Comparison of ENCODE assay signal across 11 mouse cellular contexts in the genomic region with DNA sequence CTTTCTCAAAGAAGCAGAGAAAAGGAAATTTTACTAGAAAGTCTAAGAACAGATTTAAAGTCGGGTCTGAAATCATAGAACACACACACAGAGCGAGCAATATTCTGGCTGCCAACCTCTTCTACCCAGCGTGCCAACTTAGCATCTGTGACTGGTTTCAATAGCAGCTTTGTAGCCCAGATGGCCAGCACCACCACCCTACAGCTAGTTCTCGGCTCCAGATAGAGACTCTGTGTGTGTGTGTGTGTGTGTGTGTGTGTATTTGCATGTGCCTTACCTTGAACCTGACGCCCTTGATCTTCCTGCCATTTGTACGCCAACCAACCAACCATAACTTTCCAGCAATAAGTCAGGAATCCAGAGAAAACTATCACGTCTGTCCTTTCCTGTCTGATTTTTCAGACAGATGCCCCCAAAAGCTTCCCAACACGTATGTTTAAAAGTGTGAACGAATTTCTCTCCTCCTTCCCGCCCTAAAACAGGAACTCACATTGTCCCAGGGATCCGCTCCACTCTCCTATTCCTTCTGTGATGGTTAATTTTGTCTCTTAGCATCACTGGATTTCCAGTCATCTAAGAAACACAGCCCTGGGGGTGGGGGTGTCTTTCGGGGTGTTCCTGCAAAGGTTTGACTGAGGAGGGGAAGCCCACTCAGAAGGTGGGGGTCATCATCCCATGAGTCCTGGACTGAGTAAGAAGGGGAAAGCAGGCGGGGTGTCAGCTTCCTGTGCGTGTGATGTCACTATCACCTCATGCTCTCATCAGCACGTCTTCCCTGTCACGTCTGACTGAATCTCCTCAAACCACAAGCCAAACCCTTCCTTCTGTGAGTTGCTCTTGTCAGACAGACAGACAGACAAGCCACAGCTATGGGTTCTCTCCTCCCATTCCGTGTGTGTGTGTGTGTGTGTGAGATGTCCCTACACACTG. TPM values are rescaled to one million over a fixed set of nuclear protein-coding genes. Genes with fewer than 3 reads are reported as not detected.
A peak's percentile ranks its signal among the peaks of the same experiment; 100 is the strongest.
DNase-seq lines count a peak whose midpoint lies in the region; ATAC-seq and TF ChIP-seq lines count a peak whose summit lies in the region.
"Had no signal": no experiment of that assay in that cellular context is flagged by ENCODE, and none has a peak within 500 bp of the region (broad histone marks: within the 10 kb centered on the region; RNA-seq: fewer than 3 reads in every experiment).

No protein-coding gene starts in this region.

- no peak for TF ChIP-seq CTCF in cortical plate, adult 2 months (IDR thresholded peaks at IDR 0.05; ENCODE audit: extremely low read depth, insufficient read depth, low read length)

- no peak overlapping the region for H3K9ac ChIP-seq in midbrain, embryonic 15.5 days
- H3K9ac ChIP-seq: intestine, embryonic 15.5 days had no signal

- H3K4me3 ChIP-seq in midbrain, embryonic 15.5 days: no peak overlapping the region
- H3K4me3 ChIP-seq in midbrain, embryonic 10.5 days: no peak overlapping the region
- H3K4me3 ChIP-seq in cortical plate, adult 2 months (ENCODE audit: insufficient read depth, low read length): no peak overlapping the region
- H3K4me3 ChIP-seq: intestine, embryonic 15.5 days had no signal

- H3K36me3 ChIP-seq in midbrain, embryonic 15.5 days (replicated peaks): no peaks in the 10 kb centered on the region
- H3K36me3 ChIP-seq in midbrain, embryonic 10.5 days: no peaks in the 10 kb centered on the region
- H3K36me3 ChIP-seq: intestine, embryonic 15.5 days had no signal

- H3K27me3 ChIP-seq in midbrain, embryonic 15.5 days (replicated peaks): no peaks in the 10 kb centered on the region
- peaks cover 14% of the 10 kb centered on the region for H3K27me3 ChIP-seq in midbrain, embryonic 10.5 days (ENCODE audit: low read depth, poor library complexity, severe bottlenecking)
- H3K27me3 ChIP-seq: intestine, embryonic 15.5 days had no signal

- no peak for ATAC-seq in midbrain, embryonic 15.5 days (replicated peaks)
- ATAC-seq: intestine, embryonic 15.5 days had no signal

- no peak overlapping the region for H3K4me2 ChIP-seq in midbrain, embryonic 15.5 days
- H3K4me2 ChIP-seq: intestine, embryonic 15.5 days; liver, embryonic 11.5 days had no signal

- DNase-seq in midbrain, embryonic 10.5 days (ENCODE audit: low spot score): no peak
- peak; percentile 82 to 94 for DNase-seq in layer of hippocampus, postnatal 14 days (ENCODE audit: low spot score in 2 of 2)
- DNase-seq in right cerebral cortex, postnatal 36 days (ENCODE audit: low spot score in 2 of 2): peak; percentile 55 to 64
- DNase-seq in thymus, postnatal 25 days: no peak
- no peak for DNase-seq in heart, adult 18-20 months
- no peak for DNase-seq in gastrocnemius, postnatal 36 days

- peaks cover 28% of the 10 kb centered on the region for H3K4me1 ChIP-seq in midbrain, embryonic 15.5 days
- peaks cover 27% of the 10 kb centered on the region for H3K4me1 ChIP-seq in midbrain, embryonic 10.5 days
- peaks cover 17% of the 10 kb centered on the region for H3K4me1 ChIP-seq in cortical plate, adult 2 months (ENCODE audit: control insufficient read depth, insufficient read depth, low read length)

- TF ChIP-seq POLR2A in cortical plate, adult 2 months (IDR thresholded peaks at IDR 0.05; ENCODE audit: extremely low read depth, insufficient read depth, low read length): no peak

- 83% methylated on average over 17 of the region's 17 CpGs for WGBS in midbrain, embryonic 15.5 days
- 91% methylated on average over 17 of the region's 17 CpGs for WGBS in midbrain, embryonic 10.5 days

- H3K9me3 ChIP-seq in midbrain, embryonic 15.5 days: no peaks in the 10 kb centered on the region
- H3K9me3 ChIP-seq in midbrain, embryonic 10.5 days (replicated peaks): no peaks in the 10 kb centered on the region
- H3K9me3 ChIP-seq: intestine, embryonic 15.5 days had no signal

- intact Hi-C loops in gastrocnemius, postnatal 36 days (cut with DNase I): no loop called here

- 0 out of 2 replicates have a peak overlapping the region, but pooled peaks have one; percentile 8 for H3K27ac ChIP-seq in midbrain, embryonic 15.5 days
- H3K27ac ChIP-seq in midbrain, embryonic 10.5 days (replicated peaks): no peak overlapping the region
- peak overlapping the region; percentile 67 for H3K27ac ChIP-seq in cortical plate, adult 2 months (ENCODE audit: insufficient read depth, low read length)
- H3K27ac ChIP-seq: intestine, embryonic 15.5 days had no signal

RNA-seq across cellular contexts. Expression of a gene that starts 3.3 kb away (rescaled TPM):
- polyA plus RNA-seq in midbrain, embryonic 15.5 days (2015; fragmentation: Nextera tagmentation; extraction: Ambion mirVana): 12.5 and 13.4 TPM in 2 replicates
- polyA plus RNA-seq in midbrain, embryonic 10.5 days (2016; fragmentation: Nextera tagmentation; extraction: Ambion mirVana): 12.2 and 12.5 TPM in 2 replicates
- 34.9 and 36.6 TPM in 2 replicates for polyA plus RNA-seq in cortical plate, adult 2 months (2012; rRNA removed)
- 10 to 100 TPM; 40.8 to 44.6 TPM for total RNA-seq in layer of hippocampus, postnatal 14 days (2021)
- 1 to 10 TPM; 4.0 to 4.3 TPM for total RNA-seq in heart, adult 18-20 months (2021)
- 1 to 10 TPM; 1.0 to 1.6 TPM for total RNA-seq in gastrocnemius, postnatal 36 days (2021)

RNA-seq across cellular contexts. Expression of a gene that starts 6.3 kb away (rescaled TPM):
- 0.20 and 0.21 TPM in 2 replicates for polyA plus RNA-seq in midbrain, embryonic 15.5 days (2015; fragmentation: Nextera tagmentation; extraction: Ambion mirVana)
- polyA plus RNA-seq in midbrain, embryonic 10.5 days (2016; fragmentation: Nextera tagmentation; extraction: Ambion mirVana): 0.07 TPM in 1 of 2 replicates, not detected in the other
- 0.11 and 0.17 TPM in 2 replicates for polyA plus RNA-seq in cortical plate, adult 2 months (2012; rRNA removed)
- total RNA-seq in layer of hippocampus, postnatal 14 days (2021): not detected
- total RNA-seq in heart, adult 18-20 months (2021): not detected
- not detected for total RNA-seq in gastrocnemius, postnatal 36 days (2021)
- total RNA-seq: ES-E14 had no signal
- polyA plus RNA-seq: liver, embryonic 11.5 days had no signal

RNA-seq across cellular contexts. Expression of a gene that starts 38.5 kb away (rescaled TPM):
- polyA plus RNA-seq in midbrain, embryonic 15.5 days (2015; fragmentation: Nextera tagmentation; extraction: Ambion mirVana): 103 and 104 TPM in 2 replicates
- 226 and 228 TPM in 2 replicates for polyA plus RNA-seq in midbrain, embryonic 10.5 days (2016; fragmentation: Nextera tagmentation; extraction: Ambion mirVana)
- polyA plus RNA-seq in cortical plate, adult 2 months (2012; rRNA removed): 40.4 and 41.9 TPM in 2 replicates
- 10 to 100 TPM; 33.7 to 34.1 TPM for total RNA-seq in layer of hippocampus, postnatal 14 days (2021)
- total RNA-seq in heart, adult 18-20 months (2021): 10 to 100 TPM; 31.9 to 32.3 TPM
- 10 to 100 TPM; 21.6 to 24.2 TPM for total RNA-seq in gastrocnemius, postnatal 36 days (2021)

RNA-seq across cellular contexts. Expression of a gene that starts 58.4 kb away (rescaled TPM):
- polyA plus RNA-seq in midbrain, embryonic 15.5 days (2015; fragmentation: Nextera tagmentation; extraction: Ambion mirVana): not detected in 2 replicates
- not detected in 2 replicates for polyA plus RNA-seq in midbrain, embryonic 10.5 days (2016; fragmentation: Nextera tagmentation; extraction: Ambion mirVana)
- 0.19 TPM in 1 of 2 replicates, not detected in the other for polyA plus RNA-seq in cortical plate, adult 2 months (2012; rRNA removed)
- total RNA-seq in layer of hippocampus, postnatal 14 days (2021): under 1 TPM in 1 of 2 experiments, not detected in 1; 0.30 TPM
- not detected for total RNA-seq in heart, adult 18-20 months (2021)
- total RNA-seq in gastrocnemius, postnatal 36 days (2021): not detected
- polyA plus RNA-seq: intestine, embryonic 15.5 days; liver, embryonic 11.5 days had no signal

Comparison
In these comparisons a context has a peak if more than half of its experiments do, and no peak if none do; other contexts are left out.
1. DNase-seq: peak in layer of hippocampus, postnatal 14 days (2 of 2) and right cerebral cortex, postnatal 36 days (2 of 2); none in midbrain, embryonic 10.5 days (single experiment), thymus, postnatal 25 days (single experiment), heart, adult 18-20 months (0 of 2) and gastrocnemius, postnatal 36 days (0 of 2).
2. RNA of a gene that starts 3.3 kb away (total RNA-seq): 40.8 to 44.6 TPM in layer of hippocampus, postnatal 14 days; 4.0 to 4.3 TPM in heart, adult 18-20 months and 1.0 to 1.6 TPM in gastrocnemius, postnatal 36 days; every median in the first group is over 4 times any median in the second.